Comparison of ENCODE assay signal across 8 mouse cellular contexts in the genomic region with DNA sequence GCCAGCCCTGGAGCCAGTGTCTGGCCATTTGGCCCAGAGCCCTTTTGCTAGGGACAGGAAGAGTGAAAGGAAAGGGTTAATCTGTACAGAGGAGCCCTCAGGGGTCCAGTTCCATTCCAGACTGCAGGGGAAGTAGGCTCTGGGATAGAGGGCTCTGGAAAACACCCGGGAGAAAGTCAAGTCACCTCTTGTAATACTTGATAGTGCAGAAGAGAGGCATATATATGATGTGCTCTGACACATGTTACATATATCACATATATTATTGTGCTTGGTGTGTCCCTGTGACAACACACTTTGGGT. TPM values are rescaled to one million over a fixed set of nuclear protein-coding genes. Genes with fewer than 3 reads are reported as not detected.
DNase-seq lines count a peak whose midpoint lies in the region; ATAC-seq and TF ChIP-seq lines count a peak whose summit lies in the region.
"Had no signal": no experiment of that assay in that cellular context is flagged by ENCODE, and none has a peak within 500 bp of the region (broad histone marks: within the 10 kb centered on the region; RNA-seq: fewer than 3 reads in every experiment).

No protein-coding gene starts in this region.

- no peak for ATAC-seq in embryonic facial prominence, embryonic 12.5 days (ENCODE audit: insufficient number of reproducible peaks, insufficient read depth, low FRiP score, low TSS enrichment)
- 0 out of 2 replicates have a peak, but pooled peaks have one; percentile 19 for ATAC-seq in hindbrain, embryonic 16.5 days
- ATAC-seq in midbrain, postnatal 0 days (ENCODE audit: low FRiP score): peak; percentile 5; the same call in 1 of the 2 replicates

- H3K4me1 ChIP-seq in liver, adult 2 months (ENCODE audit: control insufficient read depth, insufficient read depth, low read length): peaks cover 6% of the 10 kb centered on the region
- peaks cover 26% of the 10 kb centered on the region for H3K4me1 ChIP-seq in embryonic facial prominence, embryonic 12.5 days
- H3K4me1 ChIP-seq in hindbrain, embryonic 16.5 days (ENCODE audit: control insufficient read depth, insufficient read depth, low read depth, low read length): peaks cover 21% of the 10 kb centered on the region
- H3K4me1 ChIP-seq in midbrain, postnatal 0 days (ENCODE audit: insufficient read depth, low read length): peaks cover 14% of the 10 kb centered on the region

- H3K9ac ChIP-seq in liver, adult 2 months (ENCODE audit: low read depth, low read length): peak overlapping the region; percentile 44; the same call in 1 of the 2 replicates
- no peak overlapping the region for H3K9ac ChIP-seq in embryonic facial prominence, embryonic 12.5 days
- peak overlapping the region; percentile 67; the same call in 1 of the 2 replicates for H3K9ac ChIP-seq in hindbrain, embryonic 16.5 days (ENCODE audit: low read depth, low read length)
- no peak overlapping the region for H3K9ac ChIP-seq in midbrain, postnatal 0 days (replicated peaks; ENCODE audit: low read length, poor library complexity, severe bottlenecking)

- WGBS in liver, adult 2 months: 39% methylated on average over 1 of the region's 1 CpGs
- 0% methylated on average over 1 of the region's 1 CpGs for WGBS in embryonic facial prominence, embryonic 12.5 days
- WGBS in hindbrain, embryonic 16.5 days: 0% methylated on average over 1 of the region's 1 CpGs
- 0% methylated on average over 1 of the region's 1 CpGs for WGBS in midbrain, postnatal 0 days

- TF ChIP-seq POLR2A in liver, adult 2 months (IDR thresholded peaks at IDR 0.05; ENCODE audit: extremely low read depth, insufficient read depth, low read length): no peak

- H3K79me2 ChIP-seq in liver, adult 2 months (ENCODE audit: control insufficient read depth, insufficient read depth, low read length): no peaks in the 10 kb centered on the region

- peak overlapping the region; percentile 70 for H3K4me2 ChIP-seq in embryonic facial prominence, embryonic 12.5 days (replicated peaks)
- H3K4me2 ChIP-seq in hindbrain, embryonic 16.5 days (ENCODE audit: low read length): peak overlapping the region; percentile 96
- peak overlapping the region; percentile 87 for H3K4me2 ChIP-seq in midbrain, postnatal 0 days (ENCODE audit: low read depth, low read length, poor library complexity, severe bottlenecking)

- H3K9me3 ChIP-seq in embryonic facial prominence, embryonic 12.5 days: no peaks in the 10 kb centered on the region
- no peaks in the 10 kb centered on the region for H3K9me3 ChIP-seq in hindbrain, embryonic 16.5 days (ENCODE audit: control insufficient read depth, low read length)
- no peaks in the 10 kb centered on the region for H3K9me3 ChIP-seq in midbrain, postnatal 0 days (ENCODE audit: low read length)

- peak overlapping the region; percentile 88 for H3K27ac ChIP-seq in liver, adult 2 months (replicated peaks; ENCODE audit: insufficient read depth, low read depth, low read length)
- H3K27ac ChIP-seq in embryonic facial prominence, embryonic 12.5 days: peak overlapping the region; percentile 61; the same call in 1 of the 2 replicates
- H3K27ac ChIP-seq in hindbrain, embryonic 16.5 days (ENCODE audit: low read depth, low read length): peak overlapping the region; percentile 64; the same call in 1 of the 2 replicates
- no peak overlapping the region for H3K27ac ChIP-seq in midbrain, postnatal 0 days (ENCODE audit: low read depth, low read length)

- no peaks in the 10 kb centered on the region for H3K36me3 ChIP-seq in liver, adult 2 months (ENCODE audit: control insufficient read depth, insufficient read depth, low read length)
- H3K36me3 ChIP-seq in embryonic facial prominence, embryonic 12.5 days: no peaks in the 10 kb centered on the region
- H3K36me3 ChIP-seq in hindbrain, embryonic 16.5 days (ENCODE audit: control insufficient read depth, insufficient read depth, low read length): no peaks in the 10 kb centered on the region
- no peaks in the 10 kb centered on the region for H3K36me3 ChIP-seq in midbrain, postnatal 0 days (ENCODE audit: insufficient read depth, low read length)

- TF ChIP-seq CTCF in liver, adult 2 months (IDR thresholded peaks at IDR 0.05; ENCODE audit: low read depth, low read length): no peak
- TF ChIP-seq CTCF in midbrain, postnatal 0 days (IDR thresholded peaks at IDR 0.05): no peak

- no peak for DNase-seq in liver, adult 2 months (ENCODE audit: extremely low read depth, low read depth, low spot score)
- DNase-seq in liver: no peak
- DNase-seq in midbrain, postnatal 0 days (ENCODE audit: low spot score): peak; percentile 74
- no peak for DNase-seq in urinary bladder, adult 2 months (ENCODE audit: low spot score)
- no peak for DNase-seq in spleen, adult 18-20 months

- no peaks in the 10 kb centered on the region for H3K27me3 ChIP-seq in liver, adult 2 months (ENCODE audit: control insufficient read depth, insufficient read depth, low read length)
- H3K27me3 ChIP-seq in embryonic facial prominence, embryonic 12.5 days: no peaks in the 10 kb centered on the region
- H3K27me3 ChIP-seq in hindbrain, embryonic 16.5 days (replicated peaks; ENCODE audit: control insufficient read depth, insufficient read depth, low read length): 0 out of 2 replicates have a peak, but pooled peaks cover 2% of the 10 kb centered on the region
- H3K27me3 ChIP-seq in midbrain, postnatal 0 days (ENCODE audit: insufficient read depth, low read length): no peaks in the 10 kb centered on the region

- H3K4me3 ChIP-seq in liver, adult 2 months (ENCODE audit: insufficient read depth, low read depth, low read length): no peak overlapping the region
- peak overlapping the region; percentile 40 for H3K4me3 ChIP-seq in embryonic facial prominence, embryonic 12.5 days
- peak overlapping the region; percentile 50 for H3K4me3 ChIP-seq in hindbrain, embryonic 16.5 days (ENCODE audit: low read length)
- peak overlapping the region; percentile 35 for H3K4me3 ChIP-seq in midbrain, postnatal 0 days (ENCODE audit: low read depth, low read length)
- H3K4me3 ChIP-seq: myocyte had no signal

RNA-seq across cellular contexts. Expression of a gene that starts 49.5 kb away (rescaled TPM):
- 21.1 and 22.3 TPM in 2 replicates for total RNA-seq in liver, adult 2 months (2014; rRNA removed)
- polyA plus RNA-seq in liver, adult 2 months (2012; rRNA removed): 32.6 and 36.7 TPM in 2 replicates
- 19.4 and 22.9 TPM in 2 replicates for polyA plus RNA-seq in embryonic facial prominence, embryonic 12.5 days (2016; fragmentation: Nextera tagmentation; extraction: Ambion mirVana)
- 16.1 and 16.6 TPM in 2 replicates for polyA plus RNA-seq in hindbrain, embryonic 16.5 days (2015; fragmentation: Nextera tagmentation; extraction: Ambion mirVana)
- total RNA-seq in midbrain, postnatal 0 days (2014; rRNA removed): 35.2 and 39.3 TPM in 2 replicates
- polyA plus RNA-seq in midbrain, postnatal 0 days (2015; fragmentation: Nextera tagmentation; extraction: Ambion mirVana): 14.0 and 16.6 TPM in 2 replicates
- 15.5 and 20.1 TPM in 2 replicates for polyA plus RNA-seq in urinary bladder, adult 2 months (2012; rRNA removed)

Comparison
In these comparisons a context has a peak if more than half of its experiments do, and no peak if none do; other contexts are left out.
1. H3K9ac ChIP-seq: peak in liver, adult 2 months (single experiment) and hindbrain, embryonic 16.5 days (single experiment); none in embryonic facial prominence, embryonic 12.5 days (single experiment) and midbrain, postnatal 0 days (single experiment).
2. Peak in every context shown above with its lines, with median percentiles within 50 percentile points of each other: H3K4me2 ChIP-seq.